Mouse (Mus musculus) lung, embryonic 14.5 days (tissue): ENCODE data around the gene Zfp64. TPM values are rescaled to one million over a fixed set of nuclear protein-coding genes. Genes with fewer than 3 reads are reported as not detected.
A peak's percentile ranks its signal among the peaks of the same experiment; 100 is the strongest.

Source experiments
- ATAC-seq: fragments of 200-750 bp; cut with Nextera tagmentation; 2 replicates; pipeline ENCODE4 v1.8.0; 2017; ENCODE audit warnings: mild to moderate bottlenecking, moderate TSS enrichment, moderate library complexity; ENCODE audit not compliant: insufficient read depth
- DNase-seq: peaks from one replicate; pipeline ENCODE4 v3.0.0-alpha.2; 2015
- H3K27ac ChIP-seq: fragments of 300-500 bp; sonication (generic); 2 replicates; pipeline ENCODE4 v1.5.1; 2014; ENCODE audit warnings: low read depth, mild to moderate bottlenecking, moderate library complexity
- H3K27me3 ChIP-seq: fragments of 300-500 bp; sonication (generic); 2 replicates; pipeline ENCODE4 v1.6.1; 2014; ENCODE audit warnings: low read length, control low read depth; ENCODE audit not compliant: insufficient read depth
- H3K36me3 ChIP-seq: fragments of 300-500 bp; sonication (generic); 2 replicates; pipeline ENCODE4 v1.6.1; 2014; ENCODE audit warnings: control low read depth; ENCODE audit not compliant: insufficient read depth
- H3K4me1 ChIP-seq: fragments of 300-500 bp; sonication (generic); 2 replicates; pipeline ENCODE4 v1.6.1; 2014; ENCODE audit warnings: antibody characterized with exemption, control low read depth; ENCODE audit not compliant: insufficient read depth
- H3K4me2 ChIP-seq: fragments of 300-500 bp; sonication (generic); 2 replicates; pipeline ENCODE4 v1.6.1; 2014; ENCODE audit warnings: mild to moderate bottlenecking
- H3K4me3 ChIP-seq: fragments of 300-500 bp; sonication (generic); 2 replicates; pipeline ENCODE4 v1.5.1; 2014; ENCODE audit warnings: low read depth, low read length
- H3K9ac ChIP-seq: fragments of 300-500 bp; sonication (generic); 2 replicates; pipeline ENCODE4 v1.6.1; 2014
- H3K9me3 ChIP-seq: fragments of 300-500 bp; sonication (generic); 2 replicates; pipeline ENCODE4 v1.6.1; 2016; ENCODE audit warnings: low read depth, low read length, control low read depth
- CTCF ChIP-seq: IDR thresholded peaks from 2 replicates; pipeline ENCODE4 v1.5.1; 2016; ENCODE audit warnings: antibody characterized with exemption, low read depth
- WGBS: fragments of 180-500 bp; shearing (Covaris S2); extraction: QIAGEN DNeasy Blood & Tissue Kit; methylation state at CpG from one replicate; pipeline ENCODE4 v1.1.7; 2014; 5-methylcytosine and 5-hydroxymethylcytosine counted together
- polyA plus RNA-seq: library from polyadenylated mRNA; unstranded; fragments of >200 nt; fragmentation: Nextera tagmentation; extraction: Ambion mirVana; gene quantifications from 2 replicates; pipeline ENCODE4 v1.2.1, GENCODE M21; 2014

The Zfp64 gene
- polyA plus RNA-seq, 1 experiment from 2014 or later, result 31.9 TPM

DNA sequence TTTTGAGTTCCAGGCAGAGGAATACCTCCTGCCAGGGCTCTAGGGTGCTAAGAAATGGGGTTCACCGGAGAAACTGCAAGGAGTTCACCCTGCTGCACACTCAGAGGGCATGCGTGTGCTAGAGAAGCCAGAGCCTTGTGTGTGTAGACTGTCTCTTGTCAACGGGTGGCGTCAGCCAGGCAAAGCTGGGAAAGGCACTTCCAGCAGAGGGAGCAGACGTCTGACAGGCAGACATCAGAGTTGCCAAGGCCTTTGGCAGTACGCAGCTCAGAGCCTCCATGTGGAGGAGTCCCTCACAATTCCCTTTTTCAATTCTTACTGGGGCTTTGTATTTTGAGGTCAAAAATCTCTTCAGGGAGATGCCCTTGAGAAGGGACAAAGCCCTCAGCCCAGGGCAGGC is 6.9 kb downstream of the Zfp64 start:
- 87% methylated on average over 6 of the region's 6 CpGs for WGBS

DNA sequence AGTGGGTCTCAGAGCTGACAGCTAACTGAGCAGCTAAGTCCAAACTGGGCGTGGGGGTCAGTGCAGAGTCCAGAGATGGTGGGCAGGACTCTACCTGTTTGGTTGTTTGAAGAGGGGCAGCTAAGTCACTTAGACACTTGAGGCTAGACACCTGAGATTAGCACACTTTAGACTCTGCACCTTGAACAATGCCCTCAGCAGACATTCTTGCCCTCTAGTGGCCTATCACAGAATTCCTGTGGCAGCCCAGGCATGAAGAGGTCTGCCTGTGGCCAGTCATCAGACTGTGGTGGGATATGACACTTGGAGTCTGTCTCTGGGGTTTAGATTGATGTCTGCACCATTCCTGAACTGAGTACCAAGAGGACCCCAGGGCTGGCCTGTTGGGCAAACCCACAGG is 7.7 kb downstream of the Zfp64 start:
- H3K36me3 ChIP-seq, result peaks cover 76% of the 10 kb centered on the region
- no peak overlapping the region for H3K27ac ChIP-seq
- no peak overlapping the region for H3K4me3 ChIP-seq
- 71% methylated on average over 1 of the region's 1 CpGs for WGBS
- no peak for ATAC-seq
- H3K9me3 ChIP-seq, result no peaks in the 10 kb centered on the region
- H3K4me2 ChIP-seq, result no peak overlapping the region
- no peaks in the 10 kb centered on the region for H3K27me3 ChIP-seq
- peak; percentile 44 for TF ChIP-seq CTCF
- H3K4me1 ChIP-seq, result no peaks in the 10 kb centered on the region
- no peak overlapping the region for H3K9ac ChIP-seq
- DNase-seq, result no peak

More for the DNA sequence above, 6.9 kb downstream of the Zfp64 start:
- no peak overlapping the region for H3K27ac ChIP-seq
- H3K4me3 ChIP-seq, result no peak overlapping the region
- H3K9me3 ChIP-seq, result no peaks in the 10 kb centered on the region
- DNase-seq, result no peak
- H3K9ac ChIP-seq, result no peak overlapping the region
- H3K4me2 ChIP-seq, result no peak overlapping the region
- no peak for ATAC-seq
- TF ChIP-seq CTCF, result no peak
- 0 out of 2 replicates have a peak, but pooled peaks cover under 1% of the 10 kb centered on the region for H3K4me1 ChIP-seq
- H3K27me3 ChIP-seq, result no peaks in the 10 kb centered on the region
- peaks cover 75% of the 10 kb centered on the region for H3K36me3 ChIP-seq

GRCm38 (mm10) chr2:168944011-168944410 is 11.4 kb downstream of the Zfp64 start:
- Histone ChIP-seq H3K4me3 (no peak overlapping the region), H3K9me3 (no peaks in the 10 kb centered on the region), H3K27ac (no peak overlapping the region), H3K4me1 (no peaks in the 10 kb centered on the region), H3K4me2 (no peak overlapping the region), H3K9ac (no peak overlapping the region), H3K36me3 (peaks cover 68% of the 10 kb centered on the region), H3K27me3 (no peaks in the 10 kb centered on the region)
- WGBS, result 88% methylated on average over 4 of the region's 4 CpGs
- DNase-seq (no peak), ATAC-seq (no peak)
- TF ChIP-seq CTCF, result no peak

DNA sequence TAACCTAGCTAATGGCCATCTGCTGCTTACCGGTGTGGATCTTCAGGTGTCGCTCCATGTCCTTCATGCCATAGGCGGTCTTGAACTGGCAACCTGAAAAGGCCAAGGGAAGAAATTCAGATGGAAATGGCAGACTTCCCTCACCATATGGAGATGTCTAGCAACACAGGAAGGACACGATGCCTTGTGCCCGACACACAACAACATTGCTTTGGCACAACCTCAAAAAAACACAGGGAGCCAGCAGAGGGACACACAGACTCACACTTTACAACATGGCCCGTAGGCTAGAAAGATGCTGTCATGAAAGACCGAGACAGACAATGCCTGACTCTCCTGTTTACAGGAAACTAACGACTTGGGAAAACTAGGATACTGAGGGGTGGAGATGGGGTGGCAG is 15.4 kb downstream of the Zfp64 start:
- 88% methylated on average over 8 of the region's 8 CpGs for WGBS
- H3K9ac ChIP-seq, result no peak overlapping the region
- ATAC-seq (no peak), DNase-seq (no peak)
- H3K4me3 ChIP-seq, result no peak overlapping the region
- TF ChIP-seq CTCF, result no peak
- H3K36me3 ChIP-seq, result peaks cover 55% of the 10 kb centered on the region
- no peaks in the 10 kb centered on the region for H3K4me1 ChIP-seq
- H3K9me3 ChIP-seq, result no peaks in the 10 kb centered on the region
- H3K27ac ChIP-seq, result no peak overlapping the region
- no peak overlapping the region for H3K4me2 ChIP-seq
- H3K27me3 ChIP-seq, result no peaks in the 10 kb centered on the region

- H3K36me3 ChIP-seq, result peaks cover 55% of the 10 kb centered on the region
- no peak overlapping the region for H3K4me3 ChIP-seq
- no peak overlapping the region for H3K9ac ChIP-seq
- no peak overlapping the region for H3K27ac ChIP-seq
- no peaks in the 10 kb centered on the region for H3K9me3 ChIP-seq
- DNase-seq (no peak), ATAC-seq (no peak)
- no peaks in the 10 kb centered on the region for H3K27me3 ChIP-seq
- H3K4me1 ChIP-seq, result no peaks in the 10 kb centered on the region
- TF ChIP-seq CTCF, result no peak
- WGBS, result 86% methylated on average over 10 of the region's 10 CpGs
- no peak overlapping the region for H3K4me2 ChIP-seq
These were observed 16.0 kb downstream of the Zfp64 start for GRCm38 (mm10) chr2:168939261-168939933.

DNA sequence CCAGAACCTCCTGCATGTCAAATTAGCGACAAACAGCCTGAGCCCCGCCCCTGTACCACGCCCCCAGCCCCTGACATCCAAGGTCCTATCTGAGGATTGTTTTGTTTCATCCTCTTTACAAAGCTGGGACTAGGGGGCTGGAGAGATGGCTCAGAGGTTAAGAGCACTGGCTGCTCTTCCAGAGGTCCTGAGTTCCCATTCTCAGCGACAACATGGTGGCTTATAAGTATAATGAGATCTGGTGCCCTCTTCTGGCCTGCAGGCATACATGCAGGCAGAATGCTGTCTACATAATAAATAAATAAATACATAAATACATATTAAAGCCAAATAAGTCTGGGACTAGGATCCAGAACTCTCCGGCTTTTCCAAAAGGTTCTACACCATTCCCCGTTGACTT is 18.5 kb downstream of the Zfp64 start:
- Histone ChIP-seq H3K4me3 (no peak overlapping the region), H3K9me3 (no peaks in the 10 kb centered on the region), H3K27me3 (no peaks in the 10 kb centered on the region), H3K9ac (no peak overlapping the region), H3K36me3 (peaks cover 58% of the 10 kb centered on the region), H3K4me1 (no peaks in the 10 kb centered on the region), H3K27ac (no peak overlapping the region), H3K4me2 (no peak overlapping the region)
- DNase-seq, result peak; percentile 25
- ATAC-seq, result no peak
- TF ChIP-seq CTCF, result peak; percentile 33; the same call in 1 of the 2 replicates
- 90% methylated on average over 6 of the region's 6 CpGs for WGBS

GRCm38 (mm10) chr2:168935165-168935564 is 20.2 kb downstream of the Zfp64 start:
- DNase-seq (no peak), ATAC-seq (no peak)
- no peaks in the 10 kb centered on the region for H3K9me3 ChIP-seq
- no peaks in the 10 kb centered on the region for H3K27me3 ChIP-seq
- H3K4me1 ChIP-seq, result no peaks in the 10 kb centered on the region
- peaks cover 55% of the 10 kb centered on the region for H3K36me3 ChIP-seq
- no peak overlapping the region for H3K27ac ChIP-seq
- WGBS, result 84% methylated on average over 35 of the region's 35 CpGs
- H3K4me3 ChIP-seq, result no peak overlapping the region
- no peak for TF ChIP-seq CTCF
- no peak overlapping the region for H3K4me2 ChIP-seq
- no peak overlapping the region for H3K9ac ChIP-seq
